Mouse (Mus musculus) small intestine, adult 2 months (tissue): ENCODE data around the gene Msi2.

Source experiments
- CTCF ChIP-seq: fragments of 200-500 bp; IDR thresholded peaks from 2 replicates; pipeline ENCODE4 v1.5.1; 2012; ENCODE audit warnings: low read depth, mild to moderate bottlenecking, control low read depth, inconsistent platforms, low read length, moderate library complexity, mixed read lengths; ENCODE audit not compliant: insufficient replicate concordance, insufficient read length; ENCODE audit errors: extremely low read depth
- POLR2A ChIP-seq: fragments of 200-500 bp; IDR thresholded peaks from 2 replicates; pipeline ENCODE4 v1.6.1; 2012; ENCODE audit warnings: low read depth, mild to moderate bottlenecking, control low read depth, inconsistent platforms, low read length, moderate library complexity

DNA sequence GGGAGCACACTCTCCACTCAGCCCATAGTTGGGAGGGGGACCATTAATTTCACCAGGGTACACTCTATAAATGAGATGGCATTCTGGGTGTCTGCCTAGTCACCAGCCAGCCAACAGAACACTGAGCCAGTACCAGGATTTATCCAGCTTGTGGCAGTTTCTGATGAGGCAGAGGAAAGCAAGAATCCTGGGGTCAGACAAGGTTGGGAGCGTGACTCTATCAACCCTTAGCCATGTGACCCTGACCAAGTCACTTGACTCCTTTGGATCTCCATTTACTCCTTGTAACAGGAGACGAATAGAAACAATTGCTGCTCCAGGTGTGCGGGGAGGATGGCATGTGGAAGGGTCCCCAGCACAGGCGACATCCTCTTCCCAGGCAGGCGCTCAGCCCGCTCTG is 174.5 kb downstream of the Msi2 start:
- TF ChIP-seq CTCF (no peak), POLR2A (no peak)
